Mouse (Mus musculus) heart, adult 10 weeks (tissue): ENCODE data around the gene Ier2. TPM values are rescaled to one million over a fixed set of nuclear protein-coding genes. Genes with fewer than 3 reads are reported as not detected.

Experiments
- polyA plus RNA-seq: library from polyadenylated mRNA; stranded (reverse); fragments of 350-450 nt; fragmentation: Illumina TruSeq; extraction: RNeasy Lipid Tissue Mini Kit (QIAGEN cat#74804); gene quantifications from one replicate; pipeline ENCODE4 v1.2.3, GENCODE M21; 2014; ENCODE audit warnings: low read depth, low replicate concordance

The Ier2 gene
- polyA plus RNA-seq = 19.2 TPM

DNA sequence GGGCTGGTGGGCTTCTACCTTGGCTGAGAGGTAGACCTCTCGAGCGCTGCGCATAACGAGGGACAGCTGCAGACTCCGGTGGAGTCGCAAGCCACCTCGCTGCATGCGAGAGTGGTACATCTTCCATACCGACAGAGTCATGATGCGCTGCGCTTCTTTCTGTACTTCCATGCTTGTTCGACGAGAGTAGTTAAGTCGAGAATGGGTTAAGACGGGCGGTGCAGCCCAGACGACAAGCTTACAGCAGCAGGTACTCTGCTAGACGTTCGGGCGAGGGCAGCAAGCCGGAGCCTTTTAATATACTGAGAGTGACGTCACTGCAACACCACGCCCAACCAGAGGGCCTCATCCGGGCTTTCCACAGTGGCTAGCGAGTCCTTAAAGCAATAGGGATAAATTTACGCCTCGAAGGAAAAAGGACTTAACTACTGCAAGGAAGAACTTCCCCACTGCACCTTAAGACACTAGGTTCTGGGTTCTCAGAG lies at the start of gene Ier2:
Gene Ier2, minus strand, starts transcription at position 272 of the 485 bp plus-strand sequence.

DNA sequence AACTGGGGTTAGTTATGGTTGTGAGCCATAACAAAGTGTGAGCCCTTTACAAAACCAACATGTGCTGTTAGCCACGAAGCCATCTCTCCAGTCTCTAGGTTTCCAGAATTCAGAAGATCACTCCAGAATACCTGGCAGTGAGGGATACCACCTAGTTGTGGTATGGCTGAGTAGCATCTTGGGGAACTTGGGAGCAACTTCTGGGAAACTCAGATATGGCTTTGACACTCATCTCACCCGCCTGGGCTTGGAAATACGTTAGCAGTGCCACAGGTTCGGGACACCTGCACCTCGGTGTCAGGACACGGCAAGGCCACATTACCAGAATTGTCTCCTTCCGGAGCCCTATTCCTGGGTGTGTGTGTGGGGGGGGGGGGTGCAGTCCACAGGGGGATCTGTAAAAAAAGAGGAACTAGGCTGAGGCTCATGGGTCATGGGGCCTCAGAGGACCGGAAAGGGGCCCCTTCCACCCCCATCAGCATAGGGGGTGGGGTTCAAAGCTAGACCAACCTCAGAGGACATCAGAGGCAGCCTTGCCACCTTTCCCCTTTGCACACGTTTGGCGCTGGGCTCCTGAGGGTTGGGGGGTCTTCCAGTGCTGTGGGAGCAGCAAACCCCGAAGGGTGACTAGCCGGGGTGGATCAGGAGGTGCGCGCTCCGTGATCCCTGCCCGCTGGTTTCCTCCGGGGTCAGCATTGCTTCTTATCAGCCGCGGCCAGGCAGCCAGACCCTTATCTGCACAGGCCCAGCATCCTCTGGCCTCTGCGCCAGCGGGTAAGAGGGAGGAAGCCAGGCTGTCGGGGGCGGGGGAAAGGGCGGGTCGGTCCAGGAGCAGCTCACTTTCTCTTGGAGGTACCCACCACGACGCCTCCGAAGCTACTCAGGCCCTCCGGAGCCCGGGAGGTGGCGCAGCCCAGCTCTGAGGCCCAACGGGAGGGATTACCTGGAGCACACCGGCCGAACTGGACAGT lies 38.6 kb upstream of the Ier2 start, which contains the start of gene Lyl1:
Gene Lyl1, plus strand, starts transcription at position 517 of the 971 bp plus-strand sequence.

DNA sequence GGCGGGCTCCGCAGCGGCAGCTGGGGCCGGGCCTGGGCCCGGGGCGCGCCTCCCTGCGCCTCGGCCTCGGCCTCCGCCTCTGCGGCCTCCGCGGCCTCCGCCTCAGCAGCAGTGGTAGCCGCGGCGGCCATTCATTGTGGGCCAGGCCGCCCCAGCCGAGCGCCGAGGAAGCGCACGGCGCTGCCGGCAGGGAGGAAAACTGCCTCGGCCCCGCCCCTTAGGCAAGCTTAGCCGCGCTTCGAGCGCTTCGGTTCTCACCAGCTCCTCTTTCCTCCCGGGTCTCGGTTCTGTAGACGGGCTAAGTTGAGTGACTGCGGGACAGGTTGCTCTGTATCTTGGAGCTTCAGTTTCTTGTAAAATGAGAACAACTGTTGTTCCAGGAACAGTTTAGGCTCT lies 25.1 kb upstream of the Ier2 start, which contains the start of gene Nacc1:
Gene Nacc1, minus strand, starts transcription at position 158 of the 396 bp plus-strand sequence.

GRCm38 (mm10) chr8:84686191-84687002 lies 23.7 kb upstream of the Ier2 start, which contains the start of gene Trmt1:
Gene Trmt1 (plus strand): TSS chr8:84686307.

Other genes with a start within 250 kb of the Ier2 start
- 39.8 TPM for gene Trmt1, start 23.5 kb upstream of the Ier2 start, polyA plus RNA-seq
- gene Nacc1, start 25.0 kb upstream of the Ier2 start, polyA plus RNA-seq = 25.1 TPM
- 3.0 TPM for gene Lyl1, start 38.6 kb upstream of the Ier2 start, polyA plus RNA-seq
- gene G430095P16Rik, start 60.2 kb upstream of the Ier2 start, polyA plus RNA-seq = not detected
- gene Nfix, start 137.5 kb upstream of the Ier2 start, polyA plus RNA-seq = 84.9 TPM
- 14.0 TPM for gene Dand5, start 160.0 kb upstream of the Ier2 start, polyA plus RNA-seq
- 28.8 TPM for gene Gadd45gip1, start 168.7 kb upstream of the Ier2 start, polyA plus RNA-seq
- 101 TPM for gene Rad23a, start 177.8 kb upstream of the Ier2 start, polyA plus RNA-seq
- gene Calr, start 184.1 kb upstream of the Ier2 start, polyA plus RNA-seq = 330 TPM
- gene Farsa, start 194.1 kb upstream of the Ier2 start, polyA plus RNA-seq = 26.7 TPM
- 0.92 TPM for gene Syce2, start 209.3 kb upstream of the Ier2 start, polyA plus RNA-seq
- gene Gcdh, start 231.1 kb upstream of the Ier2 start, polyA plus RNA-seq = 84.6 TPM
- gene Klf1, start 239.1 kb upstream of the Ier2 start, polyA plus RNA-seq = 0.29 TPM
- gene Dnase2a, start 245.7 kb upstream of the Ier2 start, polyA plus RNA-seq = 9.4 TPM